Mouse (Mus musculus) C2C12 (cell line): ENCODE measurements at regions not wholly inside any gene's neighbourhood (a gene's known extent, or its start where the extent isn't known, plus 50 kb on each side); places are given as distances from the start of the nearest gene placed in this dataset.

Experiments
- H3K27me3 ChIP-seq: one replicate; pipeline ENCODE4 v1.6.1; 2011; ENCODE audit not compliant: control insufficient read depth, insufficient read depth, insufficient read length
- H3K36me3 ChIP-seq: one replicate; pipeline ENCODE4 v1.6.1; 2011; ENCODE audit not compliant: control insufficient read depth, insufficient read depth
- H3K4me3 ChIP-seq: one replicate; pipeline ENCODE4 v1.5.1; 2011; ENCODE audit warnings: mild to moderate bottlenecking, control low read depth; ENCODE audit not compliant: poor library complexity, insufficient read depth, severe bottlenecking
- H3K79me2 ChIP-seq: one replicate; pipeline ENCODE4 v1.6.1; 2011; ENCODE audit not compliant: control insufficient read depth, insufficient read depth
- H3K79me3 ChIP-seq: one replicate; pipeline ENCODE4 v1.6.1; 2011; ENCODE audit warnings: low read depth, control low read depth
- H3ac ChIP-seq: one replicate; pipeline ENCODE3; 2011; ENCODE audit warnings: low read depth; ENCODE audit not compliant: control insufficient read depth, insufficient read length
- CEBPB ChIP-seq: IDR thresholded peaks from one replicate; pipeline ENCODE4 v1.6.1; 2011; ENCODE audit warnings: low read depth, mild to moderate bottlenecking, control low read depth, moderate library complexity
- CTCF ChIP-seq: IDR thresholded peaks from one replicate; pipeline ENCODE4 v1.5.1; 2011; ENCODE audit not compliant: control insufficient read depth, insufficient read depth, insufficient read length
- FOSL1 ChIP-seq: IDR thresholded peaks from one replicate; pipeline ENCODE4 v1.8.0; 2011; ENCODE audit warnings: mild to moderate bottlenecking, low read length; ENCODE audit not compliant: poor library complexity, insufficient read depth, severe bottlenecking
- MAX ChIP-seq: IDR thresholded peaks from one replicate; pipeline ENCODE4 v1.6.1; 2011; ENCODE audit warnings: mild to moderate bottlenecking, control low read depth
- MYOD1 ChIP-seq: IDR thresholded peaks from one replicate; pipeline ENCODE4 v1.6.1; 2011; ENCODE audit warnings: low read depth; ENCODE audit not compliant: control insufficient read depth, insufficient read length
- MYOG ChIP-seq: IDR thresholded peaks from one replicate; pipeline ENCODE4 v1.6.1; 2011; ENCODE audit not compliant: control insufficient read depth, insufficient read length; ENCODE audit errors: extremely low read depth
- USF1 ChIP-seq: IDR thresholded peaks from one replicate; pipeline ENCODE4 v1.6.1; 2011; ENCODE audit warnings: low read depth, mild to moderate bottlenecking, control low read depth, moderate library complexity

GRCm38 (mm10) chr15:63665517-63665916 lies 179.5 kb downstream of the Gsdmc2 start:
- no peak for TF ChIP-seq CEBPB
- TF ChIP-seq MAX, result no peak
- no peak for TF ChIP-seq USF1
- TF ChIP-seq FOSL1, result no peak
- TF ChIP-seq MYOG, result no peak
- TF ChIP-seq CTCF, result no peak
- peak; percentile 9 for TF ChIP-seq MYOD1
- no peaks in the 10 kb centered on the region for H3K79me2 ChIP-seq

DNA sequence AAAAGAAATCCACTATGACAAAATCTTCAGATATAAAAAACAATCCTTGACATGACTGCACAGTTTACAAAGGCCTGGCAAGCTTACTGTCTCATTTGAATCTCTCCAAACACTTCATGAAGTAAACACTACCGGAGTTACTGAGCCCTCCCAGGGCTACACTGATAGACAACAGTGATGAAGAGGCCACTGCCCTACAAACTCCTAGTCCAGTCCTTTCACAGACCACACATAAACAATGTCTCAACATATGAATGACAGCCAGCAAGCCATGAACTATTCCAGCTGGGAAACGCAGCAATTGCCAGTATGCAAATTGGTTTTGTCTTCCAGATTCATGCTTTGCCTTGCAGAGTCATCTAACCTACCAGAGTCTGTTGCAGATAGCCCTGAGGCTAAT lies 180.1 kb downstream of the Gsdmc2 start:
- H3ac ChIP-seq, result no peak overlapping the region
- H3K79me3 ChIP-seq, result no peaks in the 10 kb centered on the region
- H3K4me3 ChIP-seq, result no peak overlapping the region
- H3K27me3 ChIP-seq, result no peaks in the 10 kb centered on the region
- H3K36me3 ChIP-seq, result no peaks in the 10 kb centered on the region
- TF ChIP-seq CTCF (no peak), FOSL1 (no peak), MAX (no peak), MYOD1 (no peak), MYOG (no peak), CEBPB (no peak), USF1 (no peak)
- H3K79me2 ChIP-seq, result no peaks in the 10 kb centered on the region

More at GRCm38 (mm10) chr15:63665517-63665916, 179.5 kb downstream of the Gsdmc2 start:
- H3ac ChIP-seq, result no peak overlapping the region
- no peaks in the 10 kb centered on the region for H3K79me3 ChIP-seq
- H3K27me3 ChIP-seq, result no peaks in the 10 kb centered on the region
- no peak overlapping the region for H3K4me3 ChIP-seq
- H3K36me3 ChIP-seq, result no peaks in the 10 kb centered on the region

- H3K79me3 ChIP-seq, result no peaks in the 10 kb centered on the region
- no peaks in the 10 kb centered on the region for H3K79me2 ChIP-seq
- no peaks in the 10 kb centered on the region for H3K27me3 ChIP-seq
- no peak overlapping the region for H3ac ChIP-seq
- TF ChIP-seq CTCF (no peak), MAX (no peak), MYOG (no peak), MYOD1 (no peak), USF1 (no peak), CEBPB (no peak), FOSL1 (no peak)
- H3K4me3 ChIP-seq, result no peak overlapping the region
- no peaks in the 10 kb centered on the region for H3K36me3 ChIP-seq
Observed at GRCm38 (mm10) chr15:63662183-63662582, 182.8 kb downstream of the Gsdmc2 start.

GRCm38 (mm10) chr15:63658031-63658521 lies 186.9 kb downstream of the Gsdmc2 start:
- H3K27me3 ChIP-seq, result no peaks in the 10 kb centered on the region
- no peak overlapping the region for H3K4me3 ChIP-seq
- no peaks in the 10 kb centered on the region for H3K79me3 ChIP-seq
- no peaks in the 10 kb centered on the region for H3K79me2 ChIP-seq
- TF ChIP-seq CTCF (no peak), MYOD1 (peak; percentile 50)
- H3K36me3 ChIP-seq, result no peaks in the 10 kb centered on the region
- H3ac ChIP-seq, result no peak overlapping the region

DNA sequence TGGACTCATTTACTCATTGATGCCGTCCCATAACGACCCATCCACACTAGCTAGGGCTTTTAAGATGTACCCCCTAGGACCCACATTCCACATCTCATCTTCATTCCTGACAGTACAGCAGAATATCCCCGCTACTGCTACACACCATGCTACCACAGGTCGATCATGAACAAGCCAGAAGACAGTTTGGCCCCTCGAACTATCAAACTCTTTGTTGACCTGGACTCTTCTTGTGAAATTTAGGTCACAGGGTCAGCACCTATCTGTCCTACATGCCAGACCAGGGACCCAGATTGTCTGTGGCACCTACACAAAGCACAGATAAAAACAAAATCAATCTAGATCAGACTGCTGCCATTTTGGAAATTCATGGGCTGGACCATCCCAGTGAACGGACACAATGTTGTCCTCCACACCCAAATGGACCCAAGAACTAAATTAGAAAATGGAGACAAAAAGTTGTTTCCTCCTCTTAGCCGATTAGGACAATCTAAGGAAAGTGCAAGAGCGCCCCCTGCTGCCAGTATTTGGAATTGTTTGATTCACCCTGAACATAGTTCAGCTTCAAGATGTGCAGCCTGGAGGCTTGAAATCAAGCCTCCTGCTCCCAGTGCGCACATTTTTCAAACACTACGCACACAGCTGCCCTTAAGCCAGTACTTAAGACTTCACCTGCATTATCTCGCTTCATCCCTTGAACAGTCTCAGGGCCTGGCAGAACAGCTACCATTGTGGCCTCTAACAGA lies 192.6 kb downstream of the Gsdmc2 start:
- Histone ChIP-seq H3ac (no peak overlapping the region), H3K79me2 (no peaks in the 10 kb centered on the region), H3K27me3 (no peaks in the 10 kb centered on the region), H3K4me3 (no peak overlapping the region), H3K36me3 (no peaks in the 10 kb centered on the region), H3K79me3 (no peaks in the 10 kb centered on the region)
- no peak for TF ChIP-seq MYOG
- peak; percentile 43 for TF ChIP-seq CTCF

DNA sequence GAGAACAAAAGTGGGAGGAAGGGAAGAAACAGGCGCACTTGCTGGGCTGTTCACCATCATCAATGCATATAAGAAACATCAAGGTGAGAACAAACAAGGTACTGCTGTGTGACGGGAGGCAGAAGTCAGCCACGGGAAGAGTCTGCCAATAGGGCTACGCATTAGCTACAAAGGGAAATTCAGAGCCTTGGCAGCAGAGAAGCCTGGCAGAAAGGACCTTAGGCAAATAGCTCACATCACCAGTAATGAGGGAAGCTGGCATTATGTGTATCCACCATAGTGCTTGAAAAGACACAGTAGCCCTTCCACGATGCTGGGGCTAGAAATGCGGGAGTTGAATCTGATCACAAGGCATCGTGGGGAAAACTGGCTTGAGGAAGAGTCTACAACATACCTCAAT lies 193.9 kb downstream of the Gsdmc2 start:
- Histone ChIP-seq H3ac (no peak overlapping the region), H3K79me3 (no peaks in the 10 kb centered on the region), H3K4me3 (no peak overlapping the region), H3K36me3 (no peaks in the 10 kb centered on the region), H3K27me3 (no peaks in the 10 kb centered on the region), H3K79me2 (no peaks in the 10 kb centered on the region)
- TF ChIP-seq FOSL1, result no peak
- TF ChIP-seq CEBPB, result no peak
- TF ChIP-seq USF1, result no peak
